Mouse (Mus musculus) cerebellum, adult (tissue): ENCODE results near the gene Rbmx.

Source experiments
- ATAC-seq: cut with Nextera tagmentation; 2 replicates; pipeline ENCODE4 v1.9.2; 2017; ENCODE audit warnings: mild to moderate bottlenecking, moderate library complexity, mixed read lengths; ENCODE audit not compliant: insufficient number of reproducible peaks, low FRiP score, low TSS enrichment

Rbmx gene

GRCm38 (mm10) chrX:57392367-57393246 lies at the start of gene Rbmx:
TSS of gene Rbmx (minus strand) at chrX:57393036.
- ATAC-seq = peak; percentile 100

- ATAC-seq = no peak
Observed at GRCm38 (mm10) chrX:57433897-57434296, 41.1 kb upstream of the Rbmx start.

GRCm38 (mm10) chrX:57431610-57432009 lies 38.8 kb upstream of the Rbmx start:
- no peak for ATAC-seq

GRCm38 (mm10) chrX:57408769-57409168 lies 15.9 kb upstream of the Rbmx start, which contains the start of gene Gm364:
TSS of gene Gm364 (plus strand) at chrX:57409154.
- ATAC-seq = no peak

- no peak for ATAC-seq
Observed at GRCm38 (mm10) chrX:57403651-57404050, 10.8 kb upstream of the Rbmx start.

GRCm38 (mm10) chrX:57401388-57401787 lies 8.6 kb upstream of the Rbmx start:
- ATAC-seq = no peak

- no peak for ATAC-seq
Observed at GRCm38 (mm10) chrX:57393412-57393811, 576 bp upstream of the Rbmx start.

GRCm38 (mm10) chrX:57380915-57381314 lies 11.9 kb downstream of the Rbmx start:
- ATAC-seq = no peak

GRCm38 (mm10) chrX:57378579-57378978 lies 14.3 kb downstream of the Rbmx start:
- no peak for ATAC-seq

- ATAC-seq = no peak
Observed at GRCm38 (mm10) chrX:57377096-57377495, 15.7 kb downstream of the Rbmx start.

GRCm38 (mm10) chrX:57374029-57374428 lies 18.8 kb downstream of the Rbmx start:
- ATAC-seq = no peak

GRCm38 (mm10) chrX:57373543-57373942 lies 19.3 kb downstream of the Rbmx start:
- no peak for ATAC-seq

- ATAC-seq = no peak
Observed at GRCm38 (mm10) chrX:57372965-57373364, 19.9 kb downstream of the Rbmx start.

GRCm38 (mm10) chrX:57364891-57365569 lies 27.8 kb downstream of the Rbmx start:
- no peak for ATAC-seq

GRCm38 (mm10) chrX:57359316-57359715 lies 33.5 kb downstream of the Rbmx start:
- no peak for ATAC-seq

GRCm38 (mm10) chrX:57339220-57339619 lies 53.6 kb downstream of the Rbmx start:
- ATAC-seq = no peak

GRCm38 (mm10) chrX:57338371-57339211 lies 54.2 kb downstream of the Rbmx start, which contains the start of gene Arhgef6:
TSS of gene Arhgef6 (minus strand) at chrX:57338729.
- peak; percentile 26; the same call in 1 of the 2 replicates for ATAC-seq

GRCm38 (mm10) chrX:57337582-57337981 lies 55.3 kb downstream of the Rbmx start:
- ATAC-seq = no peak

- ATAC-seq = no peak
Observed at GRCm38 (mm10) chrX:57336958-57337357, 55.9 kb downstream of the Rbmx start.

GRCm38 (mm10) chrX:57335313-57335712 lies 57.5 kb downstream of the Rbmx start:
- no peak for ATAC-seq
